Mouse (Mus musculus): ENCODE data around the gene Pdcd6ip. TPM values are rescaled to one million over a fixed set of nuclear protein-coding genes. Genes with fewer than 3 reads are reported as not detected.
"Not testable (repeated sequence)": the region's sequence is repeated elsewhere in the genome, so short reads cannot be mapped to it uniquely, and the experiment has no call there.

Gene Pdcd6ip
- polyA plus RNA-seq, 1 experiment from 2014 or later: 59.9 TPM

- not testable (repeated sequence) for H3K4me2 ChIP-seq (ENCODE audit: low read length); H3K4me1 ChIP-seq (ENCODE audit: control insufficient read depth in 2 of 2, insufficient read depth in 2 of 2, low read length in 2 of 2); H3K27ac ChIP-seq (replicated peaks in 1 of 2; ENCODE audit: control insufficient read depth in 1 of 2, insufficient read depth in 1 of 2, low read depth in 2 of 2, low read length in 2 of 2); H3K9me3 ChIP-seq (ENCODE audit: control insufficient read depth, low read length); H3K27me3 ChIP-seq (ENCODE audit: control insufficient read depth, insufficient read depth, low read length); H3K4me3 ChIP-seq (ENCODE audit: control insufficient read depth in 1 of 2, insufficient read depth in 1 of 2, low read depth in 1 of 2, low read length in 2 of 2); ATAC-seq (ENCODE audit: insufficient number of reproducible peaks, insufficient read depth, low FRiP score, low read depth); H3K9ac ChIP-seq (ENCODE audit: low read length)
- WGBS: 69% methylated on average over 8 of the region's 8 CpGs
- H3K36me3 ChIP-seq (ENCODE audit: control insufficient read depth, insufficient read depth, low read length): peaks cover 21% of the 10 kb centered on the region
Observed at GRCm38 (mm10) chr9:113649211-113649610, 58.8 kb downstream of the Pdcd6ip start.

- no peaks in the 10 kb centered on the region for H3K9me3 ChIP-seq (ENCODE audit: control insufficient read depth, low read length)
- H3K36me3 ChIP-seq (ENCODE audit: control insufficient read depth, insufficient read depth, low read length): no peaks in the 10 kb centered on the region
- 0 out of 4 replicates have a peak, but pooled peaks cover 0 to 4% of the 10 kb centered on the region in 2 experiments for H3K4me1 ChIP-seq (ENCODE audit: control insufficient read depth in 2 of 2, insufficient read depth in 2 of 2, low read length in 2 of 2)
- no peaks in the 10 kb centered on the region for H3K27me3 ChIP-seq (ENCODE audit: control insufficient read depth, insufficient read depth, low read length)
- ATAC-seq (ENCODE audit: insufficient number of reproducible peaks, insufficient read depth, low FRiP score, low read depth): no peak
- 36% methylated on average over 5 of the region's 5 CpGs for WGBS
- H3K4me2 ChIP-seq (ENCODE audit: low read length): no peak overlapping the region
- no peak overlapping the region for H3K9ac ChIP-seq (ENCODE audit: low read length)
- no peak overlapping the region for H3K27ac ChIP-seq (replicated peaks in 1 of 2; ENCODE audit: control insufficient read depth in 1 of 2, insufficient read depth in 1 of 2, low read depth in 2 of 2, low read length in 2 of 2)
- H3K4me3 ChIP-seq (ENCODE audit: control insufficient read depth in 1 of 2, insufficient read depth in 1 of 2, low read depth in 1 of 2, low read length in 2 of 2): no peak overlapping the region
Observed at GRCm38 (mm10) chr9:113645837-113646169, 62.3 kb downstream of the Pdcd6ip start.

- no peak overlapping the region for H3K4me2 ChIP-seq (ENCODE audit: low read length)
- 21% methylated on average over 9 of the region's 11 CpGs for WGBS
- H3K27me3 ChIP-seq (ENCODE audit: control insufficient read depth, insufficient read depth, low read length): no peaks in the 10 kb centered on the region
- no peak overlapping the region for H3K9ac ChIP-seq (ENCODE audit: low read length)
- no peak for ATAC-seq (ENCODE audit: insufficient number of reproducible peaks, insufficient read depth, low FRiP score, low read depth)
- no peaks in the 10 kb centered on the region for H3K36me3 ChIP-seq (ENCODE audit: control insufficient read depth, insufficient read depth, low read length)
- H3K4me1 ChIP-seq (ENCODE audit: control insufficient read depth in 2 of 2, insufficient read depth in 2 of 2, low read length in 2 of 2): 0 out of 4 replicates have a peak, but pooled peaks cover 0 to 4% of the 10 kb centered on the region in 2 experiments
- H3K4me3 ChIP-seq (ENCODE audit: control insufficient read depth in 1 of 2, insufficient read depth in 1 of 2, low read depth in 1 of 2, low read length in 2 of 2): no peak overlapping the region
- no peak overlapping the region for H3K27ac ChIP-seq (replicated peaks in 1 of 2; ENCODE audit: control insufficient read depth in 1 of 2, insufficient read depth in 1 of 2, low read depth in 2 of 2, low read length in 2 of 2)
- no peaks in the 10 kb centered on the region for H3K9me3 ChIP-seq (ENCODE audit: control insufficient read depth, low read length)
Observed at GRCm38 (mm10) chr9:113645153-113645836, 62.8 kb downstream of the Pdcd6ip start.

GRCm38 (mm10) chr9:113644701-113645100 is 63.4 kb downstream of the Pdcd6ip start:
- no peaks in the 10 kb centered on the region for H3K36me3 ChIP-seq (ENCODE audit: control insufficient read depth, insufficient read depth, low read length)
- no peaks in the 10 kb centered on the region for H3K9me3 ChIP-seq (ENCODE audit: control insufficient read depth, low read length)
- 63% methylated on average over 5 of the region's 5 CpGs for WGBS
- 0 out of 4 replicates have a peak, but pooled peaks cover 0 to 4% of the 10 kb centered on the region in 2 experiments for H3K4me1 ChIP-seq (ENCODE audit: control insufficient read depth in 2 of 2, insufficient read depth in 2 of 2, low read length in 2 of 2)
- H3K9ac ChIP-seq (ENCODE audit: low read length): no peak overlapping the region
- no peak overlapping the region for H3K4me3 ChIP-seq (ENCODE audit: control insufficient read depth in 1 of 2, insufficient read depth in 1 of 2, low read depth in 1 of 2, low read length in 2 of 2)
- ATAC-seq (ENCODE audit: insufficient number of reproducible peaks, insufficient read depth, low FRiP score, low read depth): no peak
- no peaks in the 10 kb centered on the region for H3K27me3 ChIP-seq (ENCODE audit: control insufficient read depth, insufficient read depth, low read length)
- no peak overlapping the region for H3K4me2 ChIP-seq (ENCODE audit: low read length)
- no peak overlapping the region for H3K27ac ChIP-seq (replicated peaks in 1 of 2; ENCODE audit: control insufficient read depth in 1 of 2, insufficient read depth in 1 of 2, low read depth in 2 of 2, low read length in 2 of 2)

- no peak overlapping the region for H3K4me3 ChIP-seq (ENCODE audit: control insufficient read depth in 1 of 2, insufficient read depth in 1 of 2, low read depth in 1 of 2, low read length in 2 of 2)
- ATAC-seq (ENCODE audit: insufficient number of reproducible peaks, insufficient read depth, low FRiP score, low read depth): no peak
- no peaks in the 10 kb centered on the region for H3K36me3 ChIP-seq (ENCODE audit: control insufficient read depth, insufficient read depth, low read length)
- H3K27me3 ChIP-seq (ENCODE audit: control insufficient read depth, insufficient read depth, low read length): no peaks in the 10 kb centered on the region
- H3K27ac ChIP-seq (replicated peaks in 1 of 2; ENCODE audit: control insufficient read depth in 1 of 2, insufficient read depth in 1 of 2, low read depth in 2 of 2, low read length in 2 of 2): no peak overlapping the region
- no peak overlapping the region for H3K4me2 ChIP-seq (ENCODE audit: low read length)
- no peaks in the 10 kb centered on the region for H3K9me3 ChIP-seq (ENCODE audit: control insufficient read depth, low read length)
- 0 out of 4 replicates have a peak, but pooled peaks cover 0 to 4% of the 10 kb centered on the region in 2 experiments for H3K4me1 ChIP-seq (ENCODE audit: control insufficient read depth in 2 of 2, insufficient read depth in 2 of 2, low read length in 2 of 2)
- WGBS: 84% methylated on average over 3 of the region's 3 CpGs
- no peak overlapping the region for H3K9ac ChIP-seq (ENCODE audit: low read length)
Observed at GRCm38 (mm10) chr9:113644076-113644475, 64.0 kb downstream of the Pdcd6ip start.

GRCm38 (mm10) chr9:113643669-113644068 is 64.4 kb downstream of the Pdcd6ip start:
- Histone ChIP-seq H3K9ac (ENCODE audit: low read length) (no peak overlapping the region), H3K4me1 (ENCODE audit: control insufficient read depth in 2 of 2, insufficient read depth in 2 of 2, low read length in 2 of 2) (0 out of 4 replicates have a peak, but pooled peaks cover 0 to 4% of the 10 kb centered on the region in 2 experiments), H3K4me2 (ENCODE audit: low read length) (no peak overlapping the region), H3K27me3 (ENCODE audit: control insufficient read depth, insufficient read depth, low read length) (no peaks in the 10 kb centered on the region), H3K27ac (replicated peaks in 1 of 2; ENCODE audit: control insufficient read depth in 1 of 2, insufficient read depth in 1 of 2, low read depth in 2 of 2, low read length in 2 of 2) (no peak overlapping the region), H3K9me3 (ENCODE audit: control insufficient read depth, low read length) (no peaks in the 10 kb centered on the region), H3K4me3 (ENCODE audit: control insufficient read depth in 1 of 2, insufficient read depth in 1 of 2, low read depth in 1 of 2, low read length in 2 of 2) (no peak overlapping the region), H3K36me3 (ENCODE audit: control insufficient read depth, insufficient read depth, low read length) (no peaks in the 10 kb centered on the region)
- ATAC-seq (ENCODE audit: insufficient number of reproducible peaks, insufficient read depth, low FRiP score, low read depth): no peak
- 88% methylated on average over 15 of the region's 15 CpGs for WGBS

GRCm38 (mm10) chr9:113634986-113635385 is 73.1 kb downstream of the Pdcd6ip start:
- H3K27me3 ChIP-seq (ENCODE audit: control insufficient read depth, insufficient read depth, low read length): no peaks in the 10 kb centered on the region
- WGBS: 23% methylated on average over 7 of the region's 7 CpGs
- H3K9me3 ChIP-seq (ENCODE audit: control insufficient read depth, low read length): peaks cover 7% of the 10 kb centered on the region; the same call in 1 of the 2 replicates
- ATAC-seq (ENCODE audit: insufficient number of reproducible peaks, insufficient read depth, low FRiP score, low read depth): no peak
- no peak overlapping the region for H3K4me3 ChIP-seq (ENCODE audit: control insufficient read depth in 1 of 2, insufficient read depth in 1 of 2, low read depth in 1 of 2, low read length in 2 of 2)
- peak overlapping the region; percentile 16 to 19; a peak in 1 of 4 replicates for H3K27ac ChIP-seq (replicated peaks in 1 of 2; ENCODE audit: control insufficient read depth in 1 of 2, insufficient read depth in 1 of 2, low read depth in 2 of 2, low read length in 2 of 2)
- peaks cover 3 to 13% of the 10 kb centered on the region in 2 experiments for H3K4me1 ChIP-seq (ENCODE audit: control insufficient read depth in 2 of 2, insufficient read depth in 2 of 2, low read length in 2 of 2)
- H3K4me2 ChIP-seq (ENCODE audit: low read length): peak overlapping the region; percentile 44
- H3K36me3 ChIP-seq (ENCODE audit: control insufficient read depth, insufficient read depth, low read length): no peaks in the 10 kb centered on the region
- no peak overlapping the region for H3K9ac ChIP-seq (ENCODE audit: low read length)

Measured in heart, embryonic 14.5 days (tissue).